Mouse (Mus musculus) gastrocnemius, postnatal 4 days (tissue): ENCODE results near the gene Psg25. TPM values are rescaled to one million over a fixed set of nuclear protein-coding genes. Genes with fewer than 3 reads are reported as not detected.
"Not testable (repeated sequence)": the region's sequence is repeated elsewhere in the genome, so short reads cannot be mapped to it uniquely, and the experiment has no call there.

Source experiments
- DNase-seq, 2 experiments: peaks; one replicate each; pipeline ENCODE4 v3.0.0; 2021 to 2022; ENCODE audit warnings: low spot score in 2 of 2, mixed read lengths in 2 of 2
- long read RNA-seq, 2 experiments: library from polyadenylated mRNA; stranded (forward); transcript quantifications; one replicate each; pipeline ENCODE4 v2.0.0; 2021
- total RNA-seq, 2 experiments: library from RNA; stranded (reverse); gene quantifications; 2 replicates each; pipeline ENCODE4 v1.2.3; 2021

Gene Psg25
- not detected for total RNA-seq
- long read RNA-seq, experiment 1: 0 reads
- long read RNA-seq, experiment 2: 0 reads

- no peak for DNase-seq
These were observed at the start of gene Psg25 for GRCm38 (mm10) chr7:18532169-18532568. Gene Psg25, minus strand, starts transcription at chr7:18532269.

GRCm38 (mm10) chr7:18567205-18567604 is 35.1 kb upstream of the Psg25 start, which contains the start of gene Psg27:
Gene Psg27, minus strand, starts transcription at chr7:18567305.
- DNase-seq: no peak

- no peak for DNase-seq
These were observed 27.8 kb upstream of the Psg25 start for GRCm38 (mm10) chr7:18559850-18560249.

- not testable (repeated sequence) for DNase-seq
These were observed 23.7 kb upstream of the Psg25 start for GRCm38 (mm10) chr7:18555751-18556150.

GRCm38 (mm10) chr7:18533420-18533819 is 1.4 kb upstream of the Psg25 start:
- DNase-seq: no peak

- DNase-seq: no peak
These were observed 7.4 kb downstream of the Psg25 start for GRCm38 (mm10) chr7:18524668-18525067.

GRCm38 (mm10) chr7:18512848-18513247 is 19.2 kb downstream of the Psg25 start:
- DNase-seq: not testable (repeated sequence)

GRCm38 (mm10) chr7:18512417-18512816 is 19.7 kb downstream of the Psg25 start:
- DNase-seq: not testable (repeated sequence)

GRCm38 (mm10) chr7:18511479-18511878 is 20.6 kb downstream of the Psg25 start:
- DNase-seq: no peak

- no peak for DNase-seq
These were observed 48.0 kb downstream of the Psg25 start, which contains the start of gene Psg26 for GRCm38 (mm10) chr7:18484077-18484476. Gene Psg26, minus strand, starts transcription at chr7:18484177.

Other genes with a start within 250 kb of the Psg25 start
- gene Psg18, start 177.3 kb downstream of the Psg25 start, total RNA-seq: not detected
- gene Psg28, start 100.2 kb downstream of the Psg25 start, total RNA-seq: not detected
- gene Psg26, start 48.1 kb downstream of the Psg25 start, total RNA-seq: not detected
- gene Psg27, start 35.0 kb upstream of the Psg25 start, total RNA-seq: not detected
- not detected for gene Psg23, start 84.2 kb upstream of the Psg25 start, total RNA-seq
- gene Psg21, start 124.5 kb upstream of the Psg25 start, total RNA-seq: not detected
- not detected for gene Psg20, start 153.9 kb upstream of the Psg25 start, total RNA-seq
- not detected for gene Psg22, start 185.8 kb upstream of the Psg25 start, total RNA-seq